ENCODE assay signal across 9 mouse cellular contexts in the genomic region with DNA sequence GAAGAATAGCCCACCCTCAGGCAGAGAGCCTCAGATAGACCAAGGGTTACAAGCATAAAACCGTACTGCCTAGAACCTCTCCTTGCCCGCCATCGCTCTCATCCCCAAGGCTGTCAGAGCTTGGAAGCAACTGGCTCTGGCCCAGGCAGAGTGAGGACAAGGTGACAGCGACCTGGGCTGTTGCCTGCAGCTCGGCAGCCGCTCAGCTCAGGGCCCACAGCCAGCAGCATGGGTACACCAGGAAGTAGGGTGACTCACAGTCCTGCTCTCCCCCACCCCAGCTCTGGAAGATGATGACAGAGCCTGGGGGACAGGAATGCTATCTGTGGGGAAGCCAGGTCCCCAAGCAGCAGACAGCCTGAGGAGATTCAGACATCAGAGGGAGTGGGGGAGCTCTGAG. TPM values are rescaled to one million over a fixed set of nuclear protein-coding genes. Genes with fewer than 3 reads are reported as not detected.
DNase-seq lines count a peak whose midpoint lies in the region; ATAC-seq lines count a peak whose summit lies in the region.
"Had no signal": no experiment of that assay in that cellular context is flagged by ENCODE, and none has a peak within 500 bp of the region (broad histone marks: within the 10 kb centered on the region; RNA-seq: fewer than 3 reads in every experiment).

No protein-coding gene starts in this region.

- H3K27ac ChIP-seq in heart, embryonic 11.5 days (ENCODE audit: low read depth, low read length): no peak overlapping the region
- H3K27ac ChIP-seq: limb, embryonic 12.5 days had no signal

- no peak overlapping the region for H3K9ac ChIP-seq in heart, embryonic 11.5 days (ENCODE audit: low read depth, low read length)
- H3K9ac ChIP-seq: limb, embryonic 12.5 days had no signal

- no peak overlapping the region for H3K4me3 ChIP-seq in heart, embryonic 11.5 days (ENCODE audit: low read depth, low read length)
- H3K4me3 ChIP-seq: limb, embryonic 12.5 days had no signal

- no peaks in the 10 kb centered on the region; the same call in 1 of the 2 replicates for H3K4me1 ChIP-seq in heart, embryonic 11.5 days (ENCODE audit: control insufficient read depth, insufficient read depth, low read length)

- no peak for ATAC-seq in heart, embryonic 11.5 days (replicated peaks; ENCODE audit: insufficient number of reproducible peaks, low FRiP score, low TSS enrichment)

- H3K4me2 ChIP-seq in heart, embryonic 11.5 days: no peak overlapping the region
- H3K4me2 ChIP-seq: limb, embryonic 12.5 days had no signal

- H3K36me3 ChIP-seq in heart, embryonic 11.5 days (ENCODE audit: control insufficient read depth, insufficient read depth, low read length): no peaks in the 10 kb centered on the region
- H3K36me3 ChIP-seq: limb, embryonic 12.5 days had no signal

- H3K9me3 ChIP-seq in heart, embryonic 11.5 days (replicated peaks; ENCODE audit: control insufficient read depth, low read length): no peaks in the 10 kb centered on the region
- H3K9me3 ChIP-seq: limb, embryonic 12.5 days had no signal

- peaks cover 28% of the 10 kb centered on the region for H3K27me3 ChIP-seq in heart, embryonic 11.5 days (ENCODE audit: control insufficient read depth, insufficient read depth, low read length)

- DNase-seq in heart, adult 11 months: peak; percentile 93
- DNase-seq in adrenal gland, adult (ENCODE audit: inconsistent age in 2 of 2, low spot score in 1 of 2): peak; percentile 91 to 94
- DNase-seq in frontal cortex, postnatal 36 days (ENCODE audit: low spot score in 2 of 2): peak; percentile 55 to 65
- DNase-seq in kidney, adult 9 months: peak; percentile 39
- peak; percentile 42 to 45 for DNase-seq in right cerebral cortex, postnatal 36 days (ENCODE audit: low spot score in 2 of 2)
- no peak for DNase-seq in thymus, postnatal 14 days
- DNase-seq in neural tube, embryonic 10.5 days (ENCODE audit: extremely low spot score, low spot score): no peak

- 48% methylated on average over 6 of the region's 6 CpGs for WGBS in heart, embryonic 11.5 days (ENCODE audit: insufficient replicate concordance)

RNA-seq across cellular contexts. Expression of gene Chst8, which starts 6.2 kb away (rescaled TPM):
- polyA plus RNA-seq in heart, embryonic 11.5 days (2014; fragmentation: Nextera tagmentation; extraction: Ambion mirVana): 1.2 and 1.6 TPM in 2 replicates

Comparison
In these comparisons a context has a peak if more than half of its experiments do, and no peak if none do; other contexts are left out.
1. DNase-seq: peak in heart, adult 11 months (single experiment), adrenal gland, adult (2 of 2), frontal cortex, postnatal 36 days (2 of 2), kidney, adult 9 months (single experiment) and right cerebral cortex, postnatal 36 days (2 of 2); none in thymus, postnatal 14 days (single experiment) and neural tube, embryonic 10.5 days (single experiment).